Mouse (Mus musculus) megakaryocyte-erythroid progenitor cell, adult 5-6 weeks (primary cell): ENCODE results near the gene Hsf4. TPM values are rescaled to one million over a fixed set of nuclear protein-coding genes. Genes with fewer than 3 reads are reported as not detected.
A peak's percentile ranks its signal among the peaks of the same experiment; 100 is the strongest.

Source experiments
- ATAC-seq: replicated peaks from 2 replicates; pipeline ENCODE4 v1.8.0; 2016; ENCODE audit warnings: mild to moderate bottlenecking, inconsistent platforms; ENCODE audit not compliant: severe bottlenecking, poor library complexity, low FRiP score, low TSS enrichment
- total RNA-seq, 2 experiments: library from RNA; stranded (forward) in 1 of 2; stranded (reverse) in 1 of 2; fragments of 200-1000, 215-1000 nt in 1 of 2; fragments of >200 nt in 1 of 2; fragmentation: Nextera tagmentation in 1 of 2; gene quantifications; 2 replicates each; pipeline ENCODE4 v1.2.3; 2014 to 2017

Gene Hsf4
- total RNA-seq, 2 experiments from 2014 or later, result not detected

- ATAC-seq, result no peak
Observed at GRCm38 (mm10) chr8:105317941-105318340, 48.3 kb downstream of the Hsf4 start.

DNA sequence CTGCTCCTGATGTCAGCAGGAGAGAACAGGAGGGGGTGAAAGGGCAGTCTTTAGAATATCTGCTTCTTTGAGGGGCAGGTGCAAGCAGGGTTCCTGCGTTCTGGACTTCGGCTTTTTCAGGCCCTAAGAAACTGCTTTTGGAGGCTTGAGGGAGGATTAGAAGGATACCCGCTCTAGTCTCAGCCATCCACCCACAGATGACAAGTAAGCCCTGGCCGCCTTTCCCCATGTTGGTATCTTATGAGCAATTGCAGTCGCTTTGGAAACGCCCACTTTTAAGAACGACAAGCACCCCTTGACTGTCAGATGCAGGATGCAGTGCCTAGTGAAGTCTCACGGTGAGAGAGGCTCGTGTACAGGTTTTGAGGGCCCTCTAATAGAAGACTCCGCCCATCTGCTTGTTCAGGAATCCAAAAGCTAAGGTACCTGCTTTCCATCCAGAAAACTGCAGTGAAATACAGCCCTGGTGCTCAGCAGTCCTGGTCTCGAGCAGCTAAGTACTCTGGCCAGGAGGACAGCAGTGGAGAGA, 49.1 kb downstream of the Hsf4 start:
- no peak for ATAC-seq

DNA sequence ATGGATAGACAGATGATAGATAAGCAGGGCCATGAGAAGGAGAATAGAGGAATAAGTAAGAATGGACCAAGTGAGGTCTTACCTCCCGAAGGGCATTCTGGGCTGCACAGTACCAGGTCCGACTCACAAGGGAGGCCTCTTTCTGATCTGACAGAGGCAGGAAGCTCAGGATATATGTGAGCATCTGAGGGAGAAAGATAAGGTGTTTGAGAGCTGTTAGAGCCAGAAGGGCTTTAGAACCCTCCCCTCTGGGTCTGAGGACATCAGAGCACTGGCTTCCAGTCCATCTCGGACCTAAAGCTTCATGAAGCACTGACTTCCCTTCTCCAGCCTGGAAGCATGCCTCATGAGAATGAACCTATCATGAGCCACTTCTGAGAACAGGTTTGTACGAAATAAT, 53.6 kb downstream of the Hsf4 start:
- peak; percentile 64 for ATAC-seq

Other genes with a start within 250 kb of the Hsf4 start
- gene Ces3a, start 221.2 kb upstream of the Hsf4 start, total RNA-seq (2014; fragmentation: Nextera tagmentation), result not detected in 2 replicates
- gene Ces3a, start 221.2 kb upstream of the Hsf4 start, total RNA-seq (2017), result not detected in 2 replicates
- gene Ces3b, start 186.0 kb upstream of the Hsf4 start, total RNA-seq (2014; fragmentation: Nextera tagmentation), result not detected in 2 replicates
- not detected in 2 replicates for gene Ces3b, start 186.0 kb upstream of the Hsf4 start, total RNA-seq (2017)
- not detected in 2 replicates for gene Ces4a, start 138.0 kb upstream of the Hsf4 start, total RNA-seq (2014; fragmentation: Nextera tagmentation)
- gene Ces4a, start 138.0 kb upstream of the Hsf4 start, total RNA-seq (2017), result not detected in 2 replicates
- gene Cbfb, start 99.1 kb upstream of the Hsf4 start, total RNA-seq (2014; fragmentation: Nextera tagmentation), result 29.5 and 34.0 TPM in 2 replicates
- 48.2 and 98.0 TPM in 2 replicates for gene Cbfb, start 99.1 kb upstream of the Hsf4 start, total RNA-seq (2017)
- 22.9 and 24.2 TPM in 2 replicates for gene D230025D16Rik, start 44.7 kb upstream of the Hsf4 start, total RNA-seq (2014; fragmentation: Nextera tagmentation)
- 11.3 and 15.1 TPM in 2 replicates for gene D230025D16Rik, start 44.7 kb upstream of the Hsf4 start, total RNA-seq (2017)
- 1.4 and 2.6 TPM in 2 replicates for gene B3gnt9, start 14.6 kb upstream of the Hsf4 start, total RNA-seq (2014; fragmentation: Nextera tagmentation)
- gene B3gnt9, start 14.6 kb upstream of the Hsf4 start, total RNA-seq (2017), result 0.23 TPM in 1 of 2 replicates, not detected in the other
- 10.1 and 18.1 TPM in 2 replicates for gene Tradd, start 5.2 kb upstream of the Hsf4 start, total RNA-seq (2014; fragmentation: Nextera tagmentation)
- gene Tradd, start 5.2 kb upstream of the Hsf4 start, total RNA-seq (2017), result 14.0 and 15.0 TPM in 2 replicates
- 2.4 and 2.7 TPM in 2 replicates for gene Fbxl8, start 5.2 kb upstream of the Hsf4 start, total RNA-seq (2014; fragmentation: Nextera tagmentation)
- 1.7 and 1.9 TPM in 2 replicates for gene Fbxl8, start 5.2 kb upstream of the Hsf4 start, total RNA-seq (2017)
- gene Nol3, start 6.3 kb downstream of the Hsf4 start, total RNA-seq (2014; fragmentation: Nextera tagmentation), result 0.49 TPM in 1 of 2 replicates, not detected in the other
- 0.04 TPM in 1 of 2 replicates, not detected in the other for gene Nol3, start 6.3 kb downstream of the Hsf4 start, total RNA-seq (2017)
- gene 4931428F04Rik, start 20.1 kb downstream of the Hsf4 start, total RNA-seq (2014; fragmentation: Nextera tagmentation), result 3.2 and 4.9 TPM in 2 replicates
- gene 4931428F04Rik, start 20.1 kb downstream of the Hsf4 start, total RNA-seq (2017), result 0.42 and 5.5 TPM in 2 replicates
- 0.64 and 7.1 TPM in 2 replicates for gene Exoc3l, start 26.3 kb downstream of the Hsf4 start, total RNA-seq (2014; fragmentation: Nextera tagmentation)
- gene Exoc3l, start 26.3 kb downstream of the Hsf4 start, total RNA-seq (2017), result 0.27 TPM in 1 of 2 replicates, not detected in the other
- 385 and 390 TPM in 2 replicates for gene E2f4, start 27.9 kb downstream of the Hsf4 start, total RNA-seq (2014; fragmentation: Nextera tagmentation)
- gene E2f4, start 27.9 kb downstream of the Hsf4 start, total RNA-seq (2017), result 74.9 and 128 TPM in 2 replicates
- 1.4 and 7.7 TPM in 2 replicates for gene Elmo3, start 35.8 kb downstream of the Hsf4 start, total RNA-seq (2014; fragmentation: Nextera tagmentation)
- 0.61 TPM in 1 of 2 replicates, not detected in the other for gene Elmo3, start 35.8 kb downstream of the Hsf4 start, total RNA-seq (2017)
- 8.3 and 9.8 TPM in 2 replicates for gene Lrrc29, start 56.5 kb downstream of the Hsf4 start, total RNA-seq (2014; fragmentation: Nextera tagmentation)
- 4.8 TPM in 2 replicates for gene Lrrc29, start 56.5 kb downstream of the Hsf4 start, total RNA-seq (2017)
- 86.9 and 175 TPM in 2 replicates for gene Tmem208, start 56.6 kb downstream of the Hsf4 start, total RNA-seq (2014; fragmentation: Nextera tagmentation)
- 46.9 and 64.6 TPM in 2 replicates for gene Tmem208, start 56.6 kb downstream of the Hsf4 start, total RNA-seq (2017)
- 7.0 and 9.1 TPM in 2 replicates for gene Fhod1, start 78.2 kb downstream of the Hsf4 start, total RNA-seq (2014; fragmentation: Nextera tagmentation)
- gene Fhod1, start 78.2 kb downstream of the Hsf4 start, total RNA-seq (2017), result 0.99 and 8.2 TPM in 2 replicates
- gene Slc9a5, start 79.0 kb downstream of the Hsf4 start, total RNA-seq (2014; fragmentation: Nextera tagmentation), result 0.22 TPM in 1 of 2 replicates, not detected in the other
- gene Slc9a5, start 79.0 kb downstream of the Hsf4 start, total RNA-seq (2017), result 0.04 TPM in 1 of 2 replicates, not detected in the other
- gene Plekhg4, start 103.5 kb downstream of the Hsf4 start, total RNA-seq (2014; fragmentation: Nextera tagmentation), result not detected in 2 replicates
- gene Plekhg4, start 103.5 kb downstream of the Hsf4 start, total RNA-seq (2017), result not detected in 2 replicates
- not detected in 2 replicates for gene Kctd19, start 143.7 kb downstream of the Hsf4 start, total RNA-seq (2014; fragmentation: Nextera tagmentation)
- gene Kctd19, start 143.7 kb downstream of the Hsf4 start, total RNA-seq (2017), result not detected in 2 replicates
- gene Lrrc36, start 143.8 kb downstream of the Hsf4 start, total RNA-seq (2014; fragmentation: Nextera tagmentation), result 0.61 and 1.5 TPM in 2 replicates
- gene Lrrc36, start 143.8 kb downstream of the Hsf4 start, total RNA-seq (2017), result 0.46 TPM in 1 of 2 replicates, not detected in the other
- gene Tppp3, start 201.7 kb downstream of the Hsf4 start, total RNA-seq (2014; fragmentation: Nextera tagmentation), result 0.45 and 1.4 TPM in 2 replicates
- 1.3 TPM in 1 of 2 replicates, not detected in the other for gene Tppp3, start 201.7 kb downstream of the Hsf4 start, total RNA-seq (2017)
- gene Zdhhc1, start 227.1 kb downstream of the Hsf4 start, total RNA-seq (2014; fragmentation: Nextera tagmentation), result 8.4 and 12.8 TPM in 2 replicates
- gene Zdhhc1, start 227.1 kb downstream of the Hsf4 start, total RNA-seq (2017), result 2.2 and 3.8 TPM in 2 replicates
- gene Hsd11b2, start 249.0 kb downstream of the Hsf4 start, total RNA-seq (2014; fragmentation: Nextera tagmentation), result 0.20 TPM in 1 of 2 replicates, not detected in the other
- gene Hsd11b2, start 249.0 kb downstream of the Hsf4 start, total RNA-seq (2017), result 0.19 TPM in 1 of 2 replicates, not detected in the other